Mouse (Mus musculus) G1E (cell line): ENCODE measurements around the gene Dnah1.

ENCODE experiments used
- CTCF ChIP-seq: IDR thresholded peaks from 2 replicates; pipeline ENCODE4 v1.5.1; 2012; ENCODE audit warnings: low read depth, low read length, inconsistent platforms, mixed read lengths
- GATA1 ChIP-seq: IDR thresholded peaks from 2 replicates; pipeline ENCODE4 v1.6.1; 2012; ENCODE audit warnings: borderline replicate concordance, low read length, inconsistent platforms, mixed read lengths
- GATA2 ChIP-seq: IDR thresholded peaks from 2 replicates; pipeline ENCODE4 v1.6.1; 2012; ENCODE audit warnings: low read depth, low read length, inconsistent platforms, borderline replicate concordance
- POLR2AphosphoS5 ChIP-seq: IDR thresholded peaks from 2 replicates; pipeline ENCODE4 v1.6.1; 2012; ENCODE audit warnings: low read depth, low read length, inconsistent platforms; ENCODE audit not compliant: insufficient replicate concordance

GRCm38 (mm10) chr14:31316613-31317012, 7.1 kb downstream of the Dnah1 start:
- TF ChIP-seq GATA1 = no peak
- TF ChIP-seq CTCF = no peak
- no peak for TF ChIP-seq POLR2AphosphoS5
- no peak for TF ChIP-seq GATA2
